Mouse (Mus musculus) embryonic fibroblast, embryonic 13.5 days (primary cell): ENCODE data around the gene Cipc.

Experiments used
- CTCF ChIP-seq: IDR thresholded peaks from 2 replicates; pipeline ENCODE4 v1.5.1; 2011; ENCODE audit warnings: mild to moderate bottlenecking, control low read depth, low read length, moderate library complexity, borderline replicate concordance; ENCODE audit not compliant: insufficient read depth
- POLR2A ChIP-seq: IDR thresholded peaks from 2 replicates; pipeline ENCODE4 v1.6.1; 2011; ENCODE audit warnings: low read depth, mild to moderate bottlenecking, control low read depth, low read length, moderate library complexity

DNA sequence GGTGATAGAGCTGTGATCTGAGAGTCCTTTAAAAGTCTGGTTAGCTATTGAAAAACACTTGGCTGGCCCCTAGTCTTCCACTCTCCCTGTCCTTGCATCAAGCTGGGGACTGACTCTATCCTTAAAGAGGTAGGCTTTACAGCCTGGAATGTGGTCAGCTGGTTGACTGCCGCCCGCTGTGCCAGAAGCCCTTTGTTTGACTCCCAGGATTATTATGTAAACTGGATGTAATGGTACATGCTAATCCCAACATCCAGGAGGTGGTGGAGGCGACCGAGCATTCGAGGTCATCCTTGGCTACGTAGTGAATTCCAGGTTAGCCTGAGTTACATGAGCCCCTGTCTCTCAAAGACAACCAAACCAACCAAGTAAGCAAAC is 14.3 kb upstream of the Cipc start:
- TF ChIP-seq CTCF, result no peak
- TF ChIP-seq POLR2A, result no peak
